Mouse (Mus musculus): ENCODE measurements around the gene Cep131.
A peak's percentile ranks its signal among the peaks of the same experiment; 100 is the strongest.

Cep131 gene

GRCm38 (mm10) chr11:120098588-120099511, 12.2 kb upstream of the Cep131 start, which contains the start of the genes Tepsin and Ndufaf8:
TSS of gene Tepsin (minus strand) at chr11:120098731.
TSS of gene Ndufaf8 (plus strand) at chr11:120098928.
- peak; percentile 100 for DNase-seq (ENCODE audit: low spot score in 2 of 2)

DNA sequence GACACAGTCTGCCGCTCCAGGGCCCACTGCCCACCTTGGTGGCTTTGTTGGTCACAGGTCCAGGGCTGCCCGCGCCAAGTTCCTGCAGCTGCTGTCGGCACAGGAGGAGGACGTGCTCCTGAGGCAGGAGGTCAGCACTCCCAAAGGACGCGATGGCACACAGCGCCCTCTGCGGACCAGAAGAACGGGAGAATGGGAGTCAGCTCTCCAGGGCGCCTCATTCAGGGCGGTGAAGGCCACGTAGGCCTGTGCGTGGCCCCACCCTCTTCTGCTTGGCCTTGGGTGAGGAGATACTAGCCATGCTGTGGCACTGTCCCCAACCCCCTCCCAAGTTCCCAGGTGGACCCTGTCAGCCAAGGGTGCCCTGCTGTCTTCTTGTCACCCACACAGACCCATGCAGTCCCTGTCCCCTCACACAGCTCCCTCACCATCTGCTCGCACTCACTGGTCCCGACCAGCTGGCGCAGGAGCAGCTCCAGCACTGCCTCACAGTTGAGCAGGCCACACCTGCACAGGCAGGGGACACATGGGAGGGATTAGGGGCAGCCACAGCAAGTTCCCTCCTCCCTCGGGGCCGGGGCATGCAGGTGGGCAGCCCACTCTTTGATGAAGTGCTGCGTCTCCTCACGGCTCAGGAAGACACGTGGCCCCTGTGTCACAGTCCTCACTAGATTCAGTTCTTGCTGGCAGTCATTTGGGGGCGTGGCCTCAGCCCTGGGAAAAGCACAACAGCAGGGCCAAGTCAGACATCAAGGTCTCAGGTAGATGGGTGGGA, 6.4 kb upstream of the Cep131 start:
- no peak for DNase-seq (ENCODE audit: low spot score in 2 of 2)

- no peak for DNase-seq (ENCODE audit: low spot score in 2 of 2)
These were observed 4.0 kb upstream of the Cep131 start for GRCm38 (mm10) chr11:120090661-120091060.

DNA sequence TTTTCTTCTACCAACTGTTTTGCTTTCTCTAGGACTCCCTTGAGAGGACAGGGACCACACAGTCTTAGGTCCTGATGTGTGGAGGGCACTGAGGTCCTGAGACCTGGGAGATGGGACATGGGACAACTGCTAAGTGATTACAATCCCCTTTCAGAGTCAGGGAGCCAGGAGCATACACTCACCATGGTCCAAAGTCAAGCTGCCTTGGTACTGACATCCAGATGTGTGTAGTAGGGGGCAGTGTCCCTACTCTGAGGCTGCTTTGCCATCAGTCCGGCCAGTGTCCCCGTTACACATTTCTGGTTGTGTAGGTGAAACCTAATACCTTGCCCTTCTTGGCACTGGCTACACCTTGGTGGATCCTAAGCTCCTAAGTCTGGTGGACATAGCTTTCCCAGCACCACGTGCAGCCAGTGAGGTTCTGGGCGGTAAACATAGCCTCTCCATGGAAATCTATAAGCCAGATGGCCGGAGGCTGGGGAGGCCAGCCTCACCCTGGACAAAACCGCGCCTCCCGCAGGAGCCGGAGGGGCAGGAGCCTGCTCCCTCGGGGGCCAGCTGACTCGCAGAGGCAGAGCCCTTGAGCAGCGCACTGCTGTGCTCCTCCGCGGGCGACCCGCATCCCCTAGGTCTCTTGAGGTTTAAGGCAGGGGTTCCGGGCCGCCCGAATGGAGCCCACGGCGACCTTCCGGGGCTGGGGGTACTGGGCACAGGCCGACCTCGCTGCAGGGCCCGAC, 568 bp downstream of the Cep131 start:
- DNase-seq (ENCODE audit: low spot score in 2 of 2): no peak

- no peak for DNase-seq (ENCODE audit: low spot score in 2 of 2)
These were observed 6.3 kb downstream of the Cep131 start for GRCm38 (mm10) chr11:120080282-120080681.

DNA sequence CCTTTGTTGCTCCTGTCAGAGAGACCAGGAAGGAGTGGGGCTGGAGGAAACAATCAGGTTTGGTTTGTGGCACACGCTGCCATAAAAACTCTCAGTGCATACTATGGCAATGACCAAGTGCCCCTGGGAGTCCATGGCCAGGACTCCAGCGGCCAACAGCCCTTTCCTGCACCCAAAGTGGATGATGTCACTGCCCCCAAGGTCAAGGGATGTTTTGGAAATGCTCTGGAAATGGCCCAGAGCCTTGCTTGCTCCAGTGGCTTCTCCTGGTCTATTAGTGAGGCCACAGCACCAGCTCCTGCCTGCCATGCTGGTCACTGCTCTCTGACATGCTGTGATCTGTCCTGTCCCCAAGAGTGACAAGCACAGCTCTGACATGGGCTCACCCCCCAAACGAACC, 10.4 kb downstream of the Cep131 start:
- no peak for DNase-seq (ENCODE audit: low spot score in 2 of 2)

DNA sequence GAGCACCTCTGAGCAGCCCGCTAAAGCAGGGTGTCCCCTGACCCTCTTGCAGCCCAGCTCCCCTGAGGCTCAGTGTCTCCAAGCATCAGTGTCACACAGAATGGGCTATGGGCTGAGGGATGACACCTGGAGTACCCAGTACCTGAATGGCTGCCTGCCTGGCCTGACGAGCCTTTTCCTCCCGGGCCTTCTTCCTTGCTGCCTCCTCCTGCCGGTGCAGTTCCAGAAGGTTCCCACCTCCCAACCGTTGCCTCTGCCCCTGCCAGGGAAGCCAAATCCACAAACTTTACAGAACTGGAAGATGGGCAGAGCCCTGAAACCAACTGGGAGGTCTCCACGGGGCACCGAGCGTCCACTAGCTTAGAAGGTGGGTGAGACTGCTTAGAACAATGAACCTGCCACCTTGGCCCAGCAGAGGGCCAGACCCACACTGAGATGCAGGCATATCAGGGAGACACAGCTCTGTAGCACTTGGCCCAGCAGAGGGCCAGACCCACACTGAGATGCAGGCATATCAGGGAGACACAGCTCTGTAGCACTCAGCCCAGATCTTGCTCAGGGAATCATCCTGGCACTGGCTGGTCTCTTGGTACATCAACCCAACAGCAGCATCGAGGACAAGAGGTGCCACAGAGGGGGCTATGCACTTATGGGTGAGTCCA, 13.5 kb downstream of the Cep131 start:
- no peak for DNase-seq (ENCODE audit: low spot score in 2 of 2)

- DNase-seq (ENCODE audit: low spot score in 2 of 2): no peak
These were observed 14.8 kb downstream of the Cep131 start for GRCm38 (mm10) chr11:120071731-120072320.

GRCm38 (mm10) chr11:120071065-120071464, 15.6 kb downstream of the Cep131 start:
- no peak for DNase-seq (ENCODE audit: low spot score in 2 of 2)

GRCm38 (mm10) chr11:120070286-120070930, 16.2 kb downstream of the Cep131 start:
- DNase-seq (ENCODE audit: low spot score in 2 of 2): no peak

DNA sequence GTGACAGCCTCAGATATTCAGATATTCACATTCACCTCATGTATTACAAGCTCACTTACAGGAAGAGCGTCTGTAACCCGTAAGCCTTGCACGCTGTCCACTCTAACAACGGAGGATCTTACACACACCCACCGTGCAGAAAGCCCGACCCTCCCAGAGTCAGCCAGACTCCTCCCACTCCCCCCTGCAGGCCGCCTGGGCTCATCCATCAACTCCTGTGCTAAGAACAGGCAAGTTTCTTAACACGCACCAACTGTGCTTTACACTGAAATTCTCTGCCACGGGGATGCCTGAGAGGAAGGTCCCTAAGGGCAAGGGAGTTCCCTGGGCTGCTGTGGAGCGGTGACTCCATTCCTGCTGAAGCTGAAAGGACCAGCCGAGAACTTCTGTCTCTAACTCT, 17.4 kb downstream of the Cep131 start:
- no peak for DNase-seq (ENCODE audit: low spot score in 2 of 2)

DNA sequence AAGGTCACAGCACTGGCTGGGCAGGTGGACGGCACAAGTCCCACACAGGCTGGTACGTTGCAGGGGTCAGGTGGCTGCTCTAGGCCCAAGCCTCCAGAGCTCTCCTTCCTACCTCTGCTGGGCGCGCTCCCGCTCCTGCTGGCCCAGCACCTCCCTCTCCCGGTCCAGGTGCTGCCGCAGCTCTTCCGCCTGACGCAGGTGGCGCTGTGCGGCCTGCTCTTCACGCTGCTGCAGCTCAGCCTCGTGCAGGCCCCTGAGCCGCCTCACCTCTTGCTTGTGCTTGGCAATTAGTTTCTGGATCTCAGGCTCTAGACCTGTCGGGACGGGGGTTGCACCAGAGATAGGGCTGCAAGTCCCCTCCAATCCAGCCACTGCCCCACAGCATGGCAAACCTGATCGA, 18.8 kb downstream of the Cep131 start:
- DNase-seq (ENCODE audit: low spot score in 2 of 2): no peak

DNA sequence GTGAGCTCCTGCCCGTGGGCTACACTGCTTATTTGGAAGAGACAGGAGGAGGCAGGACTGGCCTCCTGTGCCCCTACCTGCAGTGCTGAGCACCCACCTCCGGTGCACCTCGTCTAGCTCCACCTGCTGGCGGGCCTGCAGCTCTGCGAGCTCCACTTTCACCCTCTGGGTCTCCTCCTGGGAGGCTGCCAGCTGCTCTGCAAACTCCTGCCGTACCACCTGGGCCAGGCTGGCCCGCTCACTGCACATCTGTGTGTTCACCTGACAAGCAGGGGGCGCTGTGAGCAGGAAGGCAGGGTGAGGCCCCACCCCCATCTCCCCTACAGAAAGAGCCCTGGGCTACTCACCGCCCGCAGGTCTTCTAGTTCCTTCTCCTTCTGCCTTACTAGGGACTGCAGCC, 21.3 kb downstream of the Cep131 start:
- DNase-seq (ENCODE audit: low spot score in 2 of 2): no peak

GRCm38 (mm10) chr11:120064668-120065040, 22.0 kb downstream of the Cep131 start:
- no peak for DNase-seq (ENCODE audit: low spot score in 2 of 2)

DNA sequence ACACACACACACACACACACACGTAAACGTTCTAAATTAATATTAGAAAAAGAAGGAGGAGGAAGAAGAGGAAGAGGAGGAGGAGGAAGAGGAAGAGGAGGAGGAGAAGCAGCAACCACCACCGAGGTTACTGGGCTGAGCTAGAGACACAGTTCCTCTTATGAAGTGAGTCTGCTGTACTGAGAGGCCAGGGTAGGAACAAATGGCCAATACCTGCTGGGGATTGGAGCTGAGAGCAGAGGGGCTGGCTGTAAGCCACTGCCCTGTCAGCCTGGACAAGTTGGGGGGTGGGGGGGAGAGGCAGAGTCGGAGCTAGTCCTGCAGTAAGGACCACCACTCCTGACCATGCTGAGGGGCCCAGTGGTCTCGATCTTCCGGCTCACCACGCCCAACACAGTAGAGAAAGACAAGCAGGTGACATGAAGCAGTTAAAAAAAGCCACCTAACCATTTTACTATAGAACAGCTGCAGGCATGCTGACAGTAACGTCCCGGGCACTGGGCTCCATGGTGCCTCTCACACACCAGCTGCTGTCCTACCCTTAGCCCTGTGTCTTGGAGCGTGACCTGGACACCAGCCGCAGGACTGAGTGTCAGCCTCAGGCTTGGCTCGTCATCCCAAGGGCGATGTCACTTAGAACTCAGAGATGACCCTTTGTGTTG, 22.5 kb downstream of the Cep131 start:
- DNase-seq (ENCODE audit: low spot score in 2 of 2): no peak

DNA sequence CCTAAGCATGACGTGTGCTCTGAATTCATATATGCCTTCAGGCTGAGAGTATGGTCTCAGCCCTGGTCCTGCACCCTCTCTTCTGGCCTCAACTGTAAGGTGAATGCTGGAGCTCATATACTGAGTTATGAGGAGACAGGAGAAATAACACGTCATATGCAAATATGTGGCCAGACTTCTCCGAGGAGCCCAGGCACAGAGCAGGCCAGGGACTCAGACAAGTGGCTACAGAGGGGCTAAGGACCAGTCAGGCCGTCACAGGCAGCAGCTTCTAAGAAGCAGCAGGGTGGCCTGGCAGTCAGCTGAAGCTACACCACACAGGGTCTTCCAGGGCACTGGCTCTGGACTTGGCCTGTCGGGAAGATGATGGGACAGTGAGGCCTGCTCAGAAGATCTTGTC, 23.3 kb downstream of the Cep131 start:
- no peak for DNase-seq (ENCODE audit: low spot score in 2 of 2)

DNA sequence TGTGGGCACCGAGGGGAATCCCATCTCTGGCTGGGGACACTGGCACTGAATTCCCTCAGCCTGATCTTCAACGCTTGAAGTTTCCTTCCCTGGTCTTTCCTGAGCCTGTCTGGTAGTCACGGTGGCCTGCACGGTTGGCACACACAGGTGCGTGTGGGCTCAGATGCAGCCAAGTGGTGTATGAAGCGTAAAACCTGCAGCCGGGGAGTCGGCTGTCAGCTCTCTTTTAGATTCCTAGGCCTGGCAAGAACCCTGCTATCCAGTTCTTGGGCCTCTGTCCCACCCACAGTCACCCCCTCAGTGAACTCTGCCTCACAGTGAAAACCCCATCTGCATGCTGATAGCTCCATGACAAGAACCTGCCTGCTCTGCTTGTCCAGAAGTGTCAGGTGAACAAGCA, 26.0 kb downstream of the Cep131 start:
- no peak for DNase-seq (ENCODE audit: low spot score in 2 of 2)

- DNase-seq (ENCODE audit: low spot score in 2 of 2): no peak
These were observed 30.5 kb downstream of the Cep131 start for GRCm38 (mm10) chr11:120055953-120056732.

DNA sequence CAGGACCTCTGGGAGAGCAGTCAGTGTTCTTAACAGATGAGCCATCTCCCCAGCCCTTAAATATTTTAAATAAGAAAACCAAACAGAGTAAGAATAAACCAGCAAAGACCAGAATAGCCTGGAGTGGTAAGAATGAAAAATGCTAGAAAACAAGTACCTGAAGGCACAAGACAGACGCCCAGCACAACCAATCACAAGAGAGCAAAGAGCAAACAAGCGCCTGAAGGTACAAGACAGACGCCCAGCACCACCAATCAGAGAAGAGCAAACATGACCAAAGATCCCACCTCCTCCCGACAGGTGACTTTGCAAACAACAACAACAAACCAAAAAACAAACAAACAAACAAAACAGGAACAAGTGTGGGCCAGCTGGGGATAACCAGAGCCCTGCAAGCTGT, 32.8 kb downstream of the Cep131 start:
- DNase-seq (ENCODE audit: low spot score in 2 of 2): no peak
